Mouse (Mus musculus): Measurements from ENCODE around the gene Slc5a4a.

The Slc5a4a gene

GRCm38 (mm10) chr10:76225944-76226343 lies 78.7 kb downstream of the Slc5a4a start:
- no peak for DNase-seq

- DNase-seq = no peak
These were observed 82.4 kb downstream of the Slc5a4a start for GRCm38 (mm10) chr10:76229627-76230026.

DNA sequence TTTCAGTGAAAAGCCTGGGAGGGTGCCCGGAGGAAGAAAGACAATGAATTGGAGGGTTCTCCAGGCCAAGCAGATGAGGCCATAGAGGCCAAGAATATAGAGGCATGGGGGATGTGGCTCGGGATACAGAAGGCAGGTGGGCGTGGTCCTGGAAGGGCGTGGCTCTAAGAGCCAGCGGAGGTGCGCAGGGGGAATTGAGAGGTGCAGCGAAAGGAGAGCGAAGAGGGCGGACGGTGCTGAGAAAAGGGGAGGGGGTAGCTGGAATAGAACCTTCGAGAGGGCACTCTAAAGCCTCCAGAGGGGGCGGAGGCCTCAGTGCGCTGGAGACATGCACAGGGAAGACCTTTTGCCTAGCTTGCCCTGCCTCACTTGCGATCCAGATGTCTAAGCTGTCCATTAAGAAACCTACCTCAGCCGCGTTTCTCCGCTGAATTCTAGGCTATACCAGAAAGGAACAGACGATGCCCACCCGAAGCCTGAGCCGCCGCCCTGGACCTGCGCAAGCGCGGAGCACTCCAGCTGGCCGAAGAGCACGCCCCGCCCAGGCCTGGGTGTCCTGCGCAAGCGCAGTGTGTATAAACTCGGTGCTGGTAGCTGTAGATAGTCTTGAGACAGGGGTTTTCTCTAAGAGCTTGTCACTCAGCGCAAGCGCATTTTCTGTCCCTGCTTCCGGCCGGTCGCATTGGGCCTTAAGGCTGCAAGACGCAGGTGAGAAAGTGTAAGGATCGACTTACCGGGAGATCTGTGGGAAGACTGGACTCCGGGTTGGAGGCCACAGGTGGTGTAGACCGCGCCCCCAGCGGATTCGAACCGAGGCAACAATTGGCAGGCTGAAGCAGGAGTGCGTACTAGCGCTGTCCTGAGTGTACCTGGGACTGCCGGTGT lies 90.3 kb downstream of the Slc5a4a start, which contains the start of gene Prmt2:
TSS of gene Prmt2 (minus strand) at position 525 of the 885 bp plus-strand sequence.
- peak; percentile 86 for DNase-seq

All from cerebellum, adult 11 months (tissue).